In the genomic region with DNA sequence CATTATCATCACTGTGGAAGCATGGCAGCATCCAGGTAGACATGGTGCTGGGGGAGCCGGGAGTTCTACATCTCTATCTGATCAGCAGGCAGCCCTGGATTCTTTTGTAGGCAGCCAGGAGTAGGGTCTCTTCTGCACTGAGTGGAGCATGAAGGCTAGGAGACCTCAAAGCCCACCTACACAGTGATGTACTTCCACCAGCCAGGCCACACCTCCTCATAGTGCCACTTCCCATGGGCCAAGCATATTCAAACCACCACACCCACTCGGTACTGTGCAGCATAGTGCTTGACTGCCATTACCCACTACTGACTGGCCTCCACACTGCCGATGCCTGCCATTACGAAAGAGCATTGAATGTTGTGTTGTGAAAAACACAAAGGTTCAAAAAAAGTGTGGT, we compare ENCODE assay signal across 16 mouse cellular contexts. TPM values are rescaled to one million over a fixed set of nuclear protein-coding genes. Genes with fewer than 3 reads are reported as not detected.
DNase-seq lines count a peak whose midpoint lies in the region; ATAC-seq and TF ChIP-seq lines count a peak whose summit lies in the region.
"Had no signal": no experiment of that assay in that cellular context is flagged by ENCODE, and none has a peak within 500 bp of the region (broad histone marks: within the 10 kb centered on the region; RNA-seq: fewer than 3 reads in every experiment).

No protein-coding gene starts in this region.

- no peaks in the 10 kb centered on the region for H3K36me3 ChIP-seq in lung, embryonic 15.5 days
- no peaks in the 10 kb centered on the region for H3K36me3 ChIP-seq in intestine, embryonic 16.5 days (ENCODE audit: control insufficient read depth, insufficient read depth, low read length)
- no peaks in the 10 kb centered on the region for H3K36me3 ChIP-seq in stomach, postnatal 0 days (ENCODE audit: control insufficient read depth, insufficient read depth, low read length)
- H3K36me3 ChIP-seq: neural tube, embryonic 13.5 days had no signal

- TF ChIP-seq CTCF in stomach, postnatal 0 days (IDR thresholded peaks at IDR 0.05; ENCODE audit: low read depth): no peak

- H3K9ac ChIP-seq in lung, embryonic 15.5 days: no peak overlapping the region
- H3K9ac ChIP-seq in intestine, embryonic 16.5 days (ENCODE audit: low read depth, low read length): no peak overlapping the region
- no peak overlapping the region for H3K9ac ChIP-seq in stomach, postnatal 0 days (ENCODE audit: low read length)
- H3K9ac ChIP-seq: neural tube, embryonic 13.5 days had no signal

- no peak for ATAC-seq in lung, embryonic 15.5 days (ENCODE audit: borderline replicate concordance, extremely low read depth, low FRiP score, low TSS enrichment)
- ATAC-seq in intestine, embryonic 16.5 days: no peak
- no peak for ATAC-seq in stomach, postnatal 0 days (ENCODE audit: low FRiP score, low TSS enrichment)
- ATAC-seq: hindbrain, embryonic 16.5 days; midbrain, embryonic 16.5 days had no signal

- peaks cover 13% of the 10 kb centered on the region for H3K4me1 ChIP-seq in lung, embryonic 15.5 days
- H3K4me1 ChIP-seq in intestine, embryonic 16.5 days (ENCODE audit: control insufficient read depth, insufficient read depth, low read length): peaks cover 8% of the 10 kb centered on the region
- peaks cover 5% of the 10 kb centered on the region for H3K4me1 ChIP-seq in stomach, postnatal 0 days (replicated peaks; ENCODE audit: control insufficient read depth, insufficient read depth)

- no peak overlapping the region for H3K4me2 ChIP-seq in lung, embryonic 15.5 days
- H3K4me2 ChIP-seq in intestine, embryonic 16.5 days (ENCODE audit: low read depth, low read length): no peak overlapping the region
- no peak overlapping the region for H3K4me2 ChIP-seq in stomach, postnatal 0 days (replicated peaks; ENCODE audit: low read depth)
- H3K4me2 ChIP-seq: neural tube, embryonic 13.5 days had no signal

- no peaks in the 10 kb centered on the region for H3K9me3 ChIP-seq in lung, embryonic 15.5 days
- no peaks in the 10 kb centered on the region for H3K9me3 ChIP-seq in intestine, embryonic 16.5 days (ENCODE audit: control insufficient read depth, low read length)
- no peaks in the 10 kb centered on the region for H3K9me3 ChIP-seq in stomach, postnatal 0 days (ENCODE audit: control insufficient read depth, low read length)
- H3K9me3 ChIP-seq: neural tube, embryonic 13.5 days had no signal

- DNase-seq in heart, adult 11 months: peak; percentile 90
- DNase-seq in heart, postnatal 14 days: no peak
- no peak for DNase-seq in lung, adult 18-20 months
- no peak for DNase-seq in stomach, postnatal 0 days (ENCODE audit: low spot score)
- DNase-seq in layer of hippocampus, postnatal 25 days (ENCODE audit: extremely low spot score in 1 of 2, low spot score in 1 of 2): no peak
- no peak for DNase-seq in ovary, postnatal 10 days (ENCODE audit: low spot score)
- DNase-seq: cerebellum, postnatal 10 days; left cerebral cortex, postnatal 4 days; lung, adult 2 months; thymus, adult 18-20 months had no signal

- peak overlapping the region; percentile 86; the same call in 1 of the 2 replicates for H3K27ac ChIP-seq in lung, embryonic 15.5 days
- peak overlapping the region; percentile 89 for H3K27ac ChIP-seq in intestine, embryonic 16.5 days (ENCODE audit: low read length)
- H3K27ac ChIP-seq in stomach, postnatal 0 days (replicated peaks): peak overlapping the region; percentile 96
- H3K27ac ChIP-seq: neural tube, embryonic 13.5 days had no signal

- TF ChIP-seq EP300 in stomach, postnatal 0 days (optimal IDR thresholded peaks at IDR 0.05): no peak

- H3K27me3 ChIP-seq in lung, embryonic 15.5 days: no peaks in the 10 kb centered on the region
- no peaks in the 10 kb centered on the region for H3K27me3 ChIP-seq in intestine, embryonic 16.5 days (replicated peaks; ENCODE audit: control insufficient read depth, insufficient read depth, low read length)
- H3K27me3 ChIP-seq in stomach, postnatal 0 days (ENCODE audit: control insufficient read depth, insufficient read depth, low read length): no peaks in the 10 kb centered on the region
- H3K27me3 ChIP-seq: neural tube, embryonic 13.5 days had no signal

- 94% methylated on average over 4 of the region's 4 CpGs for WGBS in lung, embryonic 15.5 days
- 89% methylated on average over 4 of the region's 4 CpGs for WGBS in intestine, embryonic 16.5 days
- WGBS in stomach, postnatal 0 days: 90% methylated on average over 4 of the region's 4 CpGs

- intact Hi-C loops in heart, postnatal 14 days (cut with DNase I): no loop called here

- no peak overlapping the region for H3K4me3 ChIP-seq in lung, embryonic 15.5 days
- H3K4me3 ChIP-seq in intestine, embryonic 16.5 days (ENCODE audit: low read length): no peak overlapping the region
- no peak overlapping the region for H3K4me3 ChIP-seq in stomach, postnatal 0 days (ENCODE audit: low read depth, low read length)
- H3K4me3 ChIP-seq: neural tube, embryonic 13.5 days had no signal

RNA-seq across cellular contexts. Expression of a gene that starts 28.0 kb away (rescaled TPM):
- 1 to 10 TPM; 2.4 to 2.8 TPM for total RNA-seq in heart, postnatal 14 days (2021)
- polyA plus RNA-seq in lung, embryonic 15.5 days (2015; fragmentation: Nextera tagmentation; extraction: Ambion mirVana): 1.3 and 1.6 TPM in 2 replicates
- 0.93 and 1.0 TPM in 2 replicates for polyA plus RNA-seq in intestine, embryonic 16.5 days (2015; fragmentation: Nextera tagmentation; extraction: Ambion mirVana)
- 1.2 and 1.5 TPM in 2 replicates for polyA plus RNA-seq in stomach, postnatal 0 days (2015; fragmentation: Nextera tagmentation; extraction: Ambion mirVana)
- total RNA-seq in layer of hippocampus, postnatal 25 days (2021): 1 to 10 TPM; 2.2 to 4.1 TPM
- total RNA-seq: MEL had no signal

RNA-seq across cellular contexts. Expression of a gene that starts 33.7 kb away (rescaled TPM):
- 100 to 1,000 TPM; 136 TPM for total RNA-seq in heart, postnatal 14 days (2021)
- 15.7 and 16.8 TPM in 2 replicates for polyA plus RNA-seq in lung, embryonic 15.5 days (2015; fragmentation: Nextera tagmentation; extraction: Ambion mirVana)
- polyA plus RNA-seq in intestine, embryonic 16.5 days (2015; fragmentation: Nextera tagmentation; extraction: Ambion mirVana): 11.3 and 13.5 TPM in 2 replicates
- polyA plus RNA-seq in stomach, postnatal 0 days (2015; fragmentation: Nextera tagmentation; extraction: Ambion mirVana): 27.1 and 34.4 TPM in 2 replicates
- total RNA-seq in layer of hippocampus, postnatal 25 days (2021): 10 to 100 TPM in 1 of 2 experiments, 1 to 10 TPM in 1; 6.8 to 10.3 TPM
- total RNA-seq: MEL had no signal
